Mouse (Mus musculus) cerebellum, adult 8-10 months (tissue): ENCODE data around the gene 6030445D17Rik.

Experiments used
- DNase-seq: peaks from one replicate; pipeline ENCODE4 v3.0.0; 2022

Gene 6030445D17Rik

DNA sequence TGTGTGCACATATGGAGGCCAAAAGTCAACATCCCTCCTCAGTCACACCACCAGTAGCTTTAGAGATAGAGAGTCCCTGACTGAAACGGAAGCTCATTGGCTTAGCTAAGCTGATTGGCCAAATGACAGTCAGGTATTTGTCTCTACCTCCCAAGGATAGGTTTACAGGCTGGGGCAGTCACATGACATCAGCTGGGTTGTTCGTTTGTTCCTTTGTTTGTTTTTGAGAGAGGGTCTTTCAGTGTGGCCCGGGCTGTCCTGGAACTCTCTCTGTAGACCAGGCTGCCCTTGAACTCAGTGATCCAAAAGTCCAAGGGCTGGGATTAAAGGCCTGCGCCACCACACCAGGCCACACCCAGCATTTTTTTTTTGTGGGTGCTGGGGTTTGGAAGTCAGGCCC lies 844 bp upstream of the 6030445D17Rik start:
- no peak for DNase-seq

DNA sequence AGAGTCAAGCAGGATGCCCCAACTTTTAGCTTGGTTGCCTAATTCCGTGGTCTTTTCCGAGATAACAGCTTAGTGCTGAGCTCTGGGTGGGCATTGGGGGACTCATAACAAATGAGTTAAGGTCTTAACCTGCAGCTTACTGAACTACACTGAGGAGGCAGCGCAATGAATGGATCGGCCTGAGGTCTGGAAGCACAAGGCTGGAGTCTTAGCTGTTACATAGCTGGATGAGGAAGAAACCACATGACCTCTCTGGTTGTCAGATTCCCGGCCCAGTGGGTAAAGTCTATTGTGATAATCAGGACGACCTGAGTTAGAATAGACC lies 327 bp upstream of the 6030445D17Rik start:
- DNase-seq, result no peak

DNA sequence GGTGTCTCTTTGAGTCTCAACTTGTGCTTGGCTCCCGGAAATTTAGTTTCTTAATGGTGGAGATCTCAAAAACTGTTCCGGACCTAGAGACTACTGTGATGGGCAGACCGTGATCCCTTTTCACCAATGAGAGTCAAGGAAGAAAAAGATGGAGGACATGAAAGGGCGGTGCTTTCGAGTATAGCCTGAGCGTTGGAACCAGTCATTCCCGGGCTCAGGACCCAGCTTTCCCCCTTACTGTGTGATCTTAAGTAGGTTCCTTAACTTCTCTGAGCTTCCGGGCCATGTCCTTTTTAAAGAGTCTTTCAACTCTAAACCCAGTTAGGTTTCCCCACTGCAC lies 759 bp downstream of the 6030445D17Rik start:
- peak; percentile 43 for DNase-seq

DNA sequence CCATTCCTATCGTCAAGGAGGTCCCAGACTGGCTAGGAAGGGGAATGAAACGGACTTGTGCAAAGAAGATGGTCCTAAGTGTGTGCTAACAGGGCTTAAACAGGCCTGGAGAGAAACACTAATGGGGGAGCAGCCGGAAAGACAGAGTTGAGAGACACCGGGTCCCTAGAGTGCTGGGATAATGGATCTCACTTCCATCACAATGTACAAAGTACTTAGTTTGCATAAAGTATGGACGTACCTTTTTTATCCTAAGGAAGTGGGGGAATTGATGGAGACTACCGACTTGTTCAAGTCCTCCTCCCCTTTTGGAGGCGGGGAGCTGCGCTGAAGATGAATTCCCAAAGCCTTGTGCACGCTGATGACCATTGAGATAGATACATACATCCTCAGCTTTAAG lies 1.4 kb downstream of the 6030445D17Rik start:
- DNase-seq, result no peak

DNA sequence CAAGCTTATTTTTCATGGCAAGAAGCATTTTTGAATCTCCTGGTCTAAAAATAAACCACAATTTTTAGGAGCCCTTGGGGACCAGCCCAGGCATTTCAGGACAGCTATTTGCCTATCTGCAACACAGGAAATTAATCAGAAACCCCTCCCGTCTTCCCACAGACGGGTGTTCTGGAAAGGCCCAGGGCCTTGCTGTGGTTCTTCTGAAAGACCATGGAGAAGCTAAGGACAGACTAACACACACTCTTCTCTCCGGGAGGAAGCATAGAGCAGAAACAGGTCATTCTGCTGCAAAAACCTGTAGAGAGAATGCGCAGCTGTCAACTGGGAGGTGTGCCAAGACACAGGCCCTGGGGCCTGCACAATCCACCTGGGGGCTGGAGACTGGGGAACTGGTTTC lies 4.2 kb downstream of the 6030445D17Rik start:
- DNase-seq, result peak; percentile 79

DNA sequence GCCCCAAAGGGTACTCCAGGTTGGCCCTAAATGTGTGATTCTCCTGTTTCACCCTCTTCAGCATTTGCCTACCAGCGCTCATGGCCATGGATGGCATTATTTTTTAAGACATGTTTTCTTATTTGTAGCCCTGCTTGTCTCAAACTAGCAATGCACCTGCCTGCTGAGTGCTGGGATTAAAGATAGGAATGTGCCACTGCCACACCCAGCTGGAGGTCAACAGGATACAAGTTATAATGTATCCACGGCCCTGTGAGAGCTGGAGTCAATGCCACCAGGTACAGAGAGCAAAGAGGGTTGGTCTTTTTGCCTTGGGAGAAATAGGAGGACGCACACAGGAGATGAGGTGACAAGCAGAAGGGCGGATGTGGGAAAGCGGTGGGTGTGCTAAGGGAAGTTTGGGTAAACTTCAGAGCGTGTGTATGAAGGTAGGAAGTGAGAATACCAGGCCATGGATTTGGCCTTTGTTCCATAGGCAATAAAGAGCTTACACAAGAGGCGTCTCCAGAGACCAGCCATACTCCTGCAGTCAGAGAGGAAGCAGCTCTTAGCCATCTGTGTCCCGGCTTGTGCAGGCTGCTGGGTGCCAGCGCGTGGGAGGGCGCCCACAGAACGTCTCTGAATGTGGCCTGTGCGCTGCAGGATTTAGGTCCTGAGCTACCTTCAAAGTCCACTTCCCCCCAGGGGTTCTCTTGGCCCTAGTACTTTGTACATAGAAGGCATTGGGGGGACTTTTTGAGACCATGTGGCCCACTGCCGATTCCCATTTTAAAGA lies 6.7 kb downstream of the 6030445D17Rik start:
- DNase-seq, result peak; percentile 59

DNA sequence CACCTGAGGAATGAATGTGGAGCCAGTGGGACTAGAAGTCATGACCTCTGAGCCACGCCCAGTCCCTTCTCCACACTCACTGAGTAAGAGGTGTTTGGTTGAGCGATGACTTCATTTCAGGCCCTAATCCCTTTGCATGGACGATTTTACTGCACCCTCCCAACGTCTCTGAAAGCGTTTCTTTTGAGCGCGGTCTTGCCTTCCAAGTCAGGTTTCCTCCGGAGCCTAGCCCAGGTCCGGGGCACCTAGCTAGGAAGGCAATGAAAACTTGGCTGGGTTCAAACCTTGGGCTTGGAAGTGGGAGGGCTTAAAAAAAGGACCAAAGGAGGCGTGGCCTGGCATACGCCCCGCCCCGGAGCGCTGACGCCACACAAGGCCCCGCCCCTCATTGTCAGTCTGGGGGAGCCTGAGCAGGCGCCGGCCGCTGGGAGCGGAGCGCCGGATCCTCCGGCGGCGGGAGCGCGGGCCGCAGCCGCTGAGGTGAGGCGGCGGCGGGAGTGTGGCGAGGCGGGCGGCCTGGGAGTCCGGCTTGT lies 7.4 kb downstream of the 6030445D17Rik start, which contains the start of gene Luzp1:
TSS of gene Luzp1 (plus strand) at position 391 of the 533 bp plus-strand sequence.
- peak; percentile 98 for DNase-seq

DNA sequence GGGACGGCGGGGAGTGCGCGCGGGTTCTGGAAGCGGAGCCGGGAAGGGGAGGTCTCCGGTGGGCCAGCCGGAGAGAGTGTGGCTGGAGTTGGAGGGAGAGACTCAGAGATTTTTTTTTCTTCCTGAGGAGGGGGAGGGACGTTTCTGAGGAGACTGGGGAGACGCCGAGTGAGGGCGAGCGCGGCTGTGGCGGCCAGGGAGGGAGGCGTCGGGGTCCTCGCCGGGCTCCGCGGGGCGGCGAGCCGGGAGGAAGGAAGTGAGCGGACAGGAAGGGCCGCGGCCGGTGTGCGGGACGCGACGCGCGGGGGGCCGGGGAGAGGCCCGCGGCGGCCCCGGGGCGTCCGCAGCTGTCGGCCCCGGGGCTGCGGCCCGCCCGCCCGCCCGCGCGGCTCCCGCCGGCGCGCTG lies 7.9 kb downstream of the 6030445D17Rik start:
- DNase-seq, result no peak

DNA sequence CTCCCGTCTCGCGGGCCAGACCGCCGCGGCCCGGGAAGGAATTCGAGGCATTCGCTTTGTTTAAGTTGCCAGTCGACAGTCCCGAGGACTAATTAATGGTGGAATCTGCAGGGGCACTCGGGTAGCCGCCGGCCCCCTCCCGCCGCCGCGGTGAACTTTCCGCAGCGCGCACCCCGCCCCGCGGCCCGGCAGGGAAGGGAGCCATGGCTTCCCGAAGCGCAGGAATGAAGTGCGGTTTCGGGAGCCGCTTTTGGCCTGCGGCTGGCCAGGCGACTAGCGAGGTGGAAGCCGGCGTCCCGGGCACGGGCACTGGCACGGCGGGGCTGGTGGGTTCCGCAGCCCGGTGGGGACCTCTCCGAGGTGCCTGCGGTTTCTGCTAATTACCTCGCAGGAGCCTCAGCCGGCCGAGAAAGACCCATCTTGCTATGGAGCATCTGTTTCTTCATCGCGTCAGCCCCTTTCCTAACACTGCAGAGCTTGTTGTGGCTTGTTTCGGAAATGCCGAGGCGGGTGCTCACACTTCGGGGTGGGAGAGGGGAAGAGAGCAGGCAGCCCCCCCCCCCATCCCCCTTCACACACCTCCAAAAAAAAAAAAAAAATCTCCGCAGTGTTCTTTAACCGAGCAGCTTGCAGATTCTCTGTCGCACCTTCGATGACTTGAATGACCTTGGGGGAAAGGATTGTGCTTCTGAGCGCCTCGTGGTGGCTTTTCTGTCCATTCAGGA lies 8.5 kb downstream of the 6030445D17Rik start:
- peak; percentile 60 for DNase-seq

DNA sequence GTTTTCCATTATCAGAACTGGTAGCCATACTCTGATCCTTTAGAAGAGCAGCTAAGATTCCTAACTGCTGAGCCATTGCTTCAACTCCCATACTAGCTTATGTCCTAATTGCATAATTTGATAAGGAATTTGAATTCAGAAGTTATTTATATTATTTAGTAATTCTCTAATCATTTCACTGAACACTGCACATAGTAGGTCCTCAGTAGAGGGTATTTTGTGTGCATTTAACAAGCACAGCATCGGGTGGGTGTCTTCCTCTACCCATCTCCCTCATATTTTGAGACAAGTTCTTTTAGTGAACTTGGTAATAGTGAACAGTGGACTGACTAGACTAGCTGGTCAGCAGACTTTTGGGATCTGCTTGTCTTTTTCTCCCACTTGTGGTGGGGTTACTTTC lies 14.6 kb downstream of the 6030445D17Rik start:
- no peak for DNase-seq

DNA sequence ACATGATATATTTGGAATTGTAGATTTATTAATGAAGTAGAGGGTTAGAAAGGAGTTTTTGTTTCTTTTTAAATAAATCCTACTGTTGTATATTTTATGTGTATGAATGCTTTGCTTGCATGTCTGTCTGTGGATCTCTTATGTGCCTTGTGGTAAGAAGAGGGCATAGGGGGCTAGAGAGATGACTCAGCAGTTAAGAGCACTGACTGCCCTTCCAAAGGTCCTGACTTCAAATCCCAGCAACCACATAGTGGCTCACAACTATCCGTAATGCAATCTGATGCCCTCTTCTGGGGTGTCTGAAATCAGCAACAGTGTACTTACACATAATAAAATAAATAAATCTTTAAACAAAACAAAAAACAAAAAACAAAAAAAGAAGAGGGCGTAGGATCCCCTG lies 24.5 kb downstream of the 6030445D17Rik start:
- DNase-seq, result no peak

DNA sequence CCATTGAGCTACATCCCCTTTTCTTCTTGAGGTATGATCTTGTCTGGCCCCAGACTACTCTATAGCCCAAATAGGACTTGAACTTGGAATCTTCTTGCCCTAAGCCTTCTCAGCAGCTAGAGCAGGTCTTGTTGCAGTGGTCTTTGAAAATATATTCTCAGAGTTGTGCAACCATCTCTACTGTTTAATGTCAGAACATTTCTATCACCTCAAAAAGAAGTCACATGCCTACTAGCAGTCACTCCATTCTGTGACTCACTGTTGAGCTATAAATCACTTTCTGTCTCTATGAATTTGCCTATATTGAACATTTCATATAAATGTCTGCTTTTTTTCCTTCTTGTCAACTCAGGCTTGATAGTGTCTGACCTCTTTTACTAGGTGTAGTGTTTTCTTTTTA lies 33.9 kb downstream of the 6030445D17Rik start:
- no peak for DNase-seq

DNA sequence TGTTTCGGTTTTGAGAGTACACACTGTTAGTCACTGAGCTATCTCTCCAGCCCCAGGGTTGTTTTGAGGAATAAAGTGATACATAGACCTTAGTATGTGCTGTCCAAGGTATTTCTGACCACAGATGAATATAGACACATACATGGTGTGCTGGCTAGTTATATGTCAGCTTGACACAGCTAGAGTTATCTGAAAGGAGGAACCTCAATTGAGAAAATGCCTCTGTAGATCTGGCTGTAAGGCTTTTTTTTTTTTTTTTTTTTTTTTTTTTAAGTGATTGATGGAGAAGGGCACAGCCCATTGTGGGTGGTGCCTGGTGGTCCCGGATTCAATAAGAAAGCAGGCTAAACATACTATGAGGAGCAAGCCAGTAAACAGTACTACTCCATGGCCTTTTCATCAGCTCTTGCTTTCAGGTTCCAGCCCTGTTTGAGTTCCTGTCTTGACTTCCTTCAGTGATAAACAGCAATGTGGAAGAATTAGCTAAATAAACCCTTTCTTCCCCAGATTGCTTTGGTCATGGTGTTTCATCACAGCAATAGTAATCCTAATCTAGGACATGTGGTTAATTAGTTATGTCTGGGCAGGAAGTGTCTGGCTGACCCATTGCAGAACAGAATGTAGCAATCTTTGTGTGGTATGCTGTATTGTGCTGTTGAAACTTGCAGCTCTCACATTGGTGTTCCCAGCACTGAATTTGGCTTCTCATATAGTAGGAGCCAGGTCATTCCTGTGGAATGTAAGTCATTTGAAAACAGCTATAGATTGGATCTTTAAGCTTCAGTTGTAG lies 43.6 kb downstream of the 6030445D17Rik start:
- no peak for DNase-seq

DNA sequence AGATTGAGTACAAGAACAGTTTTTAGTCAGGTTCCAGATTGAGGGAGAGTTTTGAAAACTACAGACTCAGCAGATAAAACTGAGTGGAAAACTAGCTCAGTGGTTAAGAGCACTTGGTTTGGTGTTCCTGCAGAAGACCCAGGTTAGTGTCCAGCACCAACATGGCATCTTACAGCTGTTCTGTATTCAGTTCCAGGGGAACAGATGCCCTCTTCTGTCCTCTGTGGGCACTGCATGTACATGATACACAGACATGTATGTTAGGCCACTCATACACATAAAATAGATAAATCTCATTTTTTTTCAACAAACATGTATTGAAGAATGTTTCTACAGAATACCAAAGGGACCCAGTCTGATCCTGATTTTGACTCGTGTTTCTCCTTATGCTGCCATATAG lies 47.8 kb downstream of the 6030445D17Rik start:
- no peak for DNase-seq

DNA sequence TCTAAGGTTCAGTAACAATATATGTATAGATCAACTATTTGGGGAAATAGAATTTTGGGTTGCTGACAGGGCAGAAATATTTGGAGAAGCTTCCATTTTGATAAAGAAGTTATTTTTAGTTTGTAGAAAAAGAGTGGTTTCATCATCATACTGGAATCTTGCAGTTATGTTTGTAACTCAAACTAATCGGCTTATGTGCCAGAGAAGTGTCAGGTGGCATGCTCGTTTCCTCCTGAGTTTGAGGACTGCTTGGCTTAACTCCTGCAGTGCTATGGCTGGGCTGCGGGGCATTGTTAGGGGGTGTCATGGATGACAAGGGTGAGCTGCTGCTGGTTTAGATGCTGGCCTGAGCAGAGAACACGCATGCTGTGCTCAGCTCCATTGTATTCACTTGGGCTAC lies 49.7 kb downstream of the 6030445D17Rik start:
- no peak for DNase-seq

DNA sequence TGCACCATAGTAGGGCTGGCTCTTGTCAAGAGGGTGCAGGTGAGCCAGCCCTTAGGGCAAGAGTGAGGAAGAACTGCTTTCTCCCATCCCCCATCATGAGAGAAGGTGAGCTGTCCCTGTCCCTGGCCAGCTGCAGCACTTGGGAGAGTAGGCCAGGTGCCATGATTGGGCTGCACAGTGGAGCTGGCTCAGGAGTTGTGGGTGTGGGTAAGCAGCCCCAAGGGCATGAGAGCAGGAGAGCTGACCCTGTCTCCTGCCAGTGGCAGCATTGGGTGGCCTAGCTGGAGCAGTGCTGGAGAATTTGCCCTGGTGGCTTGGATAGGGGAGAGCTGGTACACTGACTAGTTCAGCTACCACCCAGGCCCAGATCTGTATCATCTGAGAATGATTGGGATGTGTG lies 50.9 kb downstream of the 6030445D17Rik start:
- no peak for DNase-seq
